Mouse (Mus musculus) telencephalon, adult 2 months (tissue): Measurements from ENCODE around the gene Map4k5.

Experiments used
- DNase-seq: peaks from one replicate; pipeline ENCODE4 v3.0.0-alpha.2; 2011; ENCODE audit warnings: low read depth, low spot score

Map4k5 gene

DNA sequence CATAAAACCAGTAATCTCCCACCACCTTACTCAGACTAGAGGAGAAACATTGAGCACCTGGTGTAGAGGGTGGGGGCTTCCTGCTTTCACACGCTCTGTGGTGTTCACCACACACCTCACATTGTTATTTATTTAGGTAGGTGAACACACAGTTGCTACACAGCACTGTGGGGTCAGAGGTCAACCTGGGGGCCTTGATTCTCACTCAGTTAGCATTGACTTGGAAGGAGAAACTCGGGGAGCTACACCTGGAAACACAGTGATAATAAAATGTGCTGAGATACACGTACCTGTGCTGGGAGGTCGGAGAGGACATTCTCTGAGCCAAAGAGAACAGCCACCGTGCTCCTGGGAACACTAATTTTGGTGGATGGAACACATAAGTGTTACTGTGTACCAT, 104.6 kb downstream of the Map4k5 start:
- DNase-seq, result no peak

DNA sequence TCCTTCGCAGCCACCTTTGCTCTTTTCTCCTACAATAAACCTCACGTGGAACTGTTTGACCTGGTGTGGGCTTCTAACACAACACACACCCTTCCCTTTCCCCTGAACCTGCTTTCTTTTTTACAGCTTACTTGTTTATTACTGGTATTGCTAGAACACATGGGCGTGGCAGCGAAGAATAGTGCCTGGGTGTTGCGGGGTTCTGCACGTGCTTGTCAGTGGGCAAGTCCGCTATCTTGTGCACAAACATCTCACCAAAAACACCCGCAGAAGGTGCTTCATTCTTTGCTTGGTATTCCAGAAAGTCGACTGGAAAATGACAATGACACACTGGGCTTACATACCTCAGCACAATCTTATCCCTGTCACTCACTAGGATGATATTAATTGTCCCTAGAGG, 107.5 kb downstream of the Map4k5 start:
- DNase-seq, result no peak

DNA sequence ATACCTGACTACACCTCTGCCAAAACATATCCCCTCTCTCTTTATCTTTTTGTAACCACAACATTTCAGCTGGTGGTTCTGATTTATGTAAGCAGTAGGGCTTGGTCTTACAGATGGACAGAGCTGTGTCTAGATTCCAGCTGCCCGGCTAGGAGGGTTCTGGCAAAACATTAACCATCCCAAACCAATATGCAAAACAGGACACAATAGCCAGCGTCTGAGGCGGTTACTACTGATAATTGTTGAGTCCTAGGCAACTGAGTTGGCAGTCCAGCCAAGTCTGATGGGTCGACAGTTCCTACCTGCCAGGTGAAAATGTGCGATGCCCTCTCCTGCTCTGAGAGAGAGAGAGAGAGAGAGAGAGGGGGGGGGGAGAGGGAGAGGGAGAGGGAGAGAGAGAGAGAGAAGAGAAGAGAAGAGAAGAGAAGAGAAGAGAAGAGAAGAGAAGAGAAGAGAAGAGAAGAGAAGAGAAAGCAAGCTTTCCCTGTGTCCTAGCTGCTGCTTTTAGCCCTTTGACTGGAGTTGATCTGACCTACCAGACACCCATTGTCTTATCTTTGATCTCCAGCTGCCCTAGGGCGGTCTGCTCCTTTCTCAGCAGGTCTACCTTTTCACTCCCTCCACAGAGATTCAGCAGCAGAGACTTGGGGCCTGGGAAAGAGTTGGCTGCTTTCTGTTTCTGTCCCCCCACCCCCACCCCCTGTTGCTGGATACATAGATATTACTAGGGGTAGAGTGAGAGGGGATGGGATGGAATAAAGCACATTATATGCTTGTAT, 109.6 kb downstream of the Map4k5 start:
- DNase-seq, result no peak

DNA sequence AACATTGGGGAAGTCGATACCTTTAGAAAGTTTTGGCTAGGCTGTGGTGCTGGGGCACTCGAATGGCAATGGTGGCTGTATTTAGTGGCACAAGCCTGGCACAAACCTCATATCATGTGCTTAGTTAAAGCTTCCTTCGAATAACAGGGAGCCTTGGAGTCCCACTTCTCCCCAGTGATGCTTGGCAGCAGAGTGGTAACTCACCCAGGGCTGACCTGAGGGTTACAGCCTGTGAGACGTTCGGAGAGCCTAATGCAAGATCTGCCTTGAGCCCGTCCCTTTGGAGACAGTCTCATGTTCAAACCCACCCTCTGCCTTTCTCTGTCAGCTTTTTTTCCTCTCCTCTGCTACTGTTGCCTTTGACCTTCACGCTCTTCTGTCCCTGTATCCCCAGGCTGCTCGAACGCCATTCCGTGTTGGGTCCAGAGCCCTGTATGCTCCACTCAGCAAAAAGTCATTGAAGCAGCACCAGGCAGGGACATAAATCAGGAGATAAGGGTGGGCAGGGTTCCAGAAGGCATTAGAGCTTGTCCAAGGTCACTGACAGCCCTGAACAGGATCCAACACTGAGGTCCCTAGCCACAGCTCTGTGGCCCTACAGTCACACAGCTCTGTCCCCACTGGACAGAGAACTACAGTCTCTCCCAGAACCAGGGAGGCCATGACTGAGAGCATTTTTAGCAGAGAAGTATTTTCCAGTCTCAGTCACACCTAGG, 110.9 kb downstream of the Map4k5 start:
- DNase-seq, result no peak

DNA sequence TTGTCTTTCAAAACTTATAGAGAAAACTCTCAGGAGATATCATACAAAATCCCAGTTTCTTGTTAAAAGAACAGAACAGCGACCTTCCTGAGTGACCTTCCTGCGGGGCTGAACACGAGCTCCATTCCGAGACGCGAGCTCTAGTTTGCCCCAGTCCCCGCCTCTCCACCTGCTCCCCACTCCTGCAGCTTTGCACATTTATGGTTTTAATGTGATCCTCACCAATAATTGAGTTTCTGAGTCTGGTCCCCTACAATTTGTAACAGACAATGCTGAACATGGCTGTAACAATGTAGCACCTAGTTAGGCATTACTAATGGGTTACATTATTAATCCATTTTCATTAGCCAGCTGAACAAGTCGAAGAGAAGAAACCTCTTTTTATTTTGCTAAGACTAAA, 111.5 kb downstream of the Map4k5 start:
- DNase-seq, result no peak

DNA sequence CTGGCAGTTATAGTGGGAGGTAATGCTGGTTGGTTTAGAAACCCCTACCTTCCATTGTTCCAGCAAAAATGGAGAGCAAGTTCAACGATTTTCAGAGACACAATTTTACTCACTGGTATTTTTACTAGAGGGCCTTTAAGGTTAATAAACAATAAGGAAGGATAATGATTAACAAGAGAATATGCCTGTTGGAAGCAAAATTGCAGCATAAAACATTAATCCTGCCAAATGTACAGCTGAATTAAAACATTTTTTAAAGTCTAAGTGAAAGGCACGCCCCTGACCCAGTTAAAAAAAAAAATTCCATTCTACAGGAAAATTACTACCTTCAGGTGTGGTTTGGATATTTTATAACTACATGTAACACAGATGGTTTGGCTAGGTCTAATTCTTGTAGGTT, 115.0 kb downstream of the Map4k5 start:
- DNase-seq, result no peak

DNA sequence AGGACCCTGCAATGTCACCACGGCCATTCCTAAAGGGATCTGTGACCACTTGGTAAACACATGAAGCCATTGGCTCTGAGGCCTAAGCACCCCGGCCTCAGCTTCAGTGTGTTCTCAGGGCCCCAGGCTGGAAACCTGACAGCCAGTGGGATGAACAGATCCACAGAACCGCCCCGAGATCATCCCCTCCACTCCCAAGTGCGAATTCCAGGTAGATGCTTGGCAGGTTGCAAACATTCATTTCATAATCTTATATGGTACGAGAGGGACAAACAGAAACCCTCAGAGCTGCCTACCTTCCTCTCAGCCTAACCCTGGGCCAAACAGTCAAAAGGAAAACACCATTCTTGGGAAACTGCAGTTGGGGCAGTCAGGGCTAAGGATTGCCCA, 115.7 kb downstream of the Map4k5 start:
- no peak for DNase-seq

DNA sequence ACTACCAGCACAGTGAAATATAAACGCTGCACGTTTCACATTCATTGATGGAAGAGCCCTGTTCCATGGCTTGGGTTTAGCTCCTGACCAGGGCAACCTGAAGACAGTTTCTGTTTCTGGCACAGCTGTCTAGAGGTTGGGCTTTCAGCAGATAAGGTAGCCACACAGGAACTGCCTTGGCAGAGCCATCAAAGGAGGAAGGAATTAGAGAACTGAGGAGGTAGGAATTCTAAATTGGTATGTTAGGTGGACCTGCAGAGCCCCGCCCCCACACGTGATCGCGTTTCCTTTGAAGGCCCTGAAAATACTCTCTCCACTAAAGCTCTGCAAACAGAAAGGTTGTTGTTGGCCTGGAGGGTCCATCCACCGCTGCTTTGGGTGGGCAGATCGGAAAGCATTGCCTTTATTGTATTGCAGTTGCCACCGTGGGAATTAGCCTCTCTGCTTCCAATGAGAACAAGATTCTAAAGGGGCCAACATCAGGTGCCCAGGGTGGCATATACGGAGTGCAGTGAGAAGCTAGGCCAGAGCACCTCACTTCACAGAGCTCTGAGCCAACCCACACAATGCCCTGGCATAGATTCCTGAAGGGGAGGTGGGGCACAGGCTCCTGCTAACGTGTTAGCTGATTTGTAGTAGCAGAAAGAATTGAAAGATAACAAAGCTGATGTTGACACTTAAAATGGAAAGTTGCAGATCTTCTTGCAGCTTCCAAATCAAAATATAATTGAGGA, 116.2 kb downstream of the Map4k5 start:
- no peak for DNase-seq

DNA sequence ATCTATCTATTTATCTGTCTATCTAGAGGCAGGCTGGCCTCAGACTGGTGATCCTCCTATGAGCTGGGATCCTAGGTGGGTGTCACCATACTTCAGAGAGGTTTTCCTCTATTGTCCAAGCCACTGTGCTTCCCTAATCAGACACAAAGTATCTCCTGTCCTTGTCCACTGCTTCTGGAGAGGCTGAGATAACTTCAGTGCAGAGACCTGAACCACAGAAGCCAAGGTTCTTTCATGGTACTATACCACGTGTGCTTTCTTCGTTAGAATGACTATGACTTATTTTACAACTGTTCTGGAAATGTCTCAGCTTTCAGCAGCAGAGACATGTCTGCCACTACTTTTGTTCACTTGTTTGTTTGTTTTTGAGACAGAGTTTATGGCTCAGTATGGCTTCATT, 124.2 kb downstream of the Map4k5 start:
- no peak for DNase-seq

DNA sequence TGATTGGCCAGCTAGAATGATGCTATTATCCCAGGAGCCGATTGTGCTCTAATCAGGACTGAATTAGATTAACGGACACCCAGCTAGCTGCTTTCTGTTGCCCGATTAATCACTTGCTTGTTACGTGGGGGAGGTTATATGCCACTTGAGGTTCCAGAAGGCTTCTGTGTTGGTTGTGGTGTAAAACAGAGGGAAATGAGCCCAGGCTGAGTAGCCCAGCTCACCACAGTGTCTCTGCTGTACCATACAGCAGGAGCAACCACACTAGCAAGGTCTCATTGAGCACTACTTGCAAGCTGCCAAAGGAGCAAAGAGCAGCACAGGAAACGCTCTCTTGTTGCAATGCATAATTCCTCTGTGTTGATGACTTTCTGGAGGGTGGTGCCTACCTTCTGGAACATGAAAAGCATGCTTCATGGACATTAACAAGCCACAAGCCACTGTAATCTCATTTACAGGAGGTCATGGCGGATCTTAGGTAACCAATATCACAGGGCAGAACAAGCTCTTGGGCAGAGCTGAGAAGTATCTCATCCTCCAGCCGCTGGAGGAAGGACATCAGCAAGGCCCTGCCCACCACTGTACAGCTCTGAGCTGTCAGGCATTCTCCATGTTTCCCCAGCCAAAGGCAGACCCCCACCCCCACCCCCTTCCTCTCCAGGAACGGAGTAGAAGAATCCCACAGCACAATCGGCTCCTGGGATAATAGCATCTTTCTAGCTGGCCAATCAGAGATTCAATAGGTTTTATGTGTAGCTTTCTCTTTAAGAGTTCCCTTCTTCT, 125.3 kb downstream of the Map4k5 start:
- no peak for DNase-seq

DNA sequence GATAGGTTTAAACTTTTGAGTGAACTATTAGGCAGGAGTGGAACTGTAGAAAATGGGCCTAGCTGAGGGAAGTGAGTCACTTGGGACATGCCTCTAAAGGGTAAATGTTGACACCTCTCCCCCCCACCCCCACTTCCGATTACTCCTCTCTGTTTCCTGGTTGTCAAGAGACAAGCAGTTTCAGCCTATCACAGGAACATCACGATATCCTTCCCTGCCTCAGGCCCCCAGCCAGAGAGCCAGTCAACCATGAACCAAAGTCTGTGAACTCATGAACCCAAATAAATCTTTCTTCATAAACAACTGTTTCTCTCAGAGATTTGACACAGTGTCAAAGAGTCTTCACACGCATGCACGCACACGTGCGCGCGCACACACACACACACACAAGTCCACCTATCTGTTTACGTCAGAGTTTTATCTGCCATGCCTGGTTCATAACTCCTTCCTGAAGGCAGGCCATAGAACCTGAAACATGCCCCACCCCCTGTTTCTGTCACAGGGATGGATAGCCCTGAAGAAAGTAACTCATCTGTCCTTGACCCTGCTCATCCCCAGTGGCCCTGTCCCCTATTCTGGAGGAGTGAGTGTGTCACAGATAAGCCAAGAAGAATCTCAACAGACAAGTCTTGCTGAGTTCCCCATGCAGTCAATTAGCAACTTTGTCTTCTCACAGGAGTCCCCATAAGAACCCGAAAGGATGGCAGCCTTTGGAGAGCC, 126.7 kb downstream of the Map4k5 start:
- no peak for DNase-seq

DNA sequence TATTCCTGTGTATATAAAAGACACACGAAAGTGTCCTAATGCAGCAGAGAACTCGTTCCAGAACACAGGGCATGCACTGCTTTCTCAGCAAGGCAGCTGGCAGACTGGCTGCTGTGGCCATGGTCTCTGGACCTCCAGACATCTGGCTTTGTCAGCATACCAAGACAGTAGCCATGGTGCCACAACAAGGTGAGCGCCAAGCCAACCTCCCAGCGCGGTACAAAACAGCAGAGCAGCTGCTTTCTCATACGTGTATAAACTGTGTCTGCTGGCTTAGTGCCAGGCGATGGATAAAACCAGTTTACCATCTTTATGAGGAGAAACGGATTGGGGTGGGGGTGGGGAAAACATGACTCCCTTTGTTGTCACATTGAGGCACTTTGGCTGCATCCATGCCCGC, 127.5 kb downstream of the Map4k5 start:
- no peak for DNase-seq

DNA sequence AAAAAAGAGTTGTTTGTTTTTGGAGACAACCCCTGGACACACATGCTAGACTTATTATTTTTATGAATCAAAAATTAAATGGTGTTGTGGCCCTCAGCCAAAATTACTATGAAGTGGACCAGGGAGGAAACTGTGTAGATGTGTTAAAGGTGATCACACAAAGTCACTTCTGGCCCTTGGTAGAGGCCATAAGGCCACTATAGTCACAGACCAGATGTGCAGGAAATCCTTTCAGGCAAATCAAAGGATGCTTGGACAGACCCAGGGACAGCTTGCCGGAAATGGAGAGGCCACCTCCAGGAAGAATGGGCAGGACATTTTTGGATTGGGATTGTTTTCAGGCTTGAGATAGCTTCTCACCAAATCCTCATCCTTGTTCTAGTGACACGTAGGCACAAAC, 131.4 kb downstream of the Map4k5 start:
- DNase-seq, result no peak

DNA sequence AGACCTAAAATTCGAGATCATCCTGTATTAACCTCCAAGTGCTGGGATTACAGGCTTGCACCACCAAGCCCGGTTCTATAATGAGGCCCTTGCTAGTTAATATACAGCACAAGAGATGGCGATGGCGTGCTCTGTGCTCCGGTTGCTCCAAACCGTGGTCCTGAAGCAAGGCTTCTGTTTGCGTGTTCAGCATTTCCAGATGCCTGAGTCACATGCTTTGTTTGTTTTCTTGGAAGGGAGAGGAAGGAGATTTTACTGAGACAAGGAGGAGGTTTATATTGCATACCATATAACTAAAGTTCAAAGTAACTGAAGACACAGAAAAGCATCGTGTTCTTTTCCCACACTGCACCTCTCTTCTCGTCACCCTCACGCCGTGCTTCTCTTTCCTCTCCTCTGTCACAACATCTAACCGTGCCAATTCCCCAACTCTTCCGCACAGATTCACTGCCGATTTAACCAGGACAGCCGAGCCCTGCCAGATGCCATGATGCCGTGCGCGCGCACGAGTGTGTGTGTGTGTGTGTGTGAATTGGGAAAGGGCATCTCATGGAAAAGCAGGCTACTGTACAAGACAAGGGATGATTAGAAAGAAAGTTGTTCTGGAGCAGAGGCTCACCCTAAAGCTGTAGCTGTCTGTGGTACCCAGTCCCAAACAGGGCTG, 132.1 kb downstream of the Map4k5 start:
- DNase-seq, result no peak

DNA sequence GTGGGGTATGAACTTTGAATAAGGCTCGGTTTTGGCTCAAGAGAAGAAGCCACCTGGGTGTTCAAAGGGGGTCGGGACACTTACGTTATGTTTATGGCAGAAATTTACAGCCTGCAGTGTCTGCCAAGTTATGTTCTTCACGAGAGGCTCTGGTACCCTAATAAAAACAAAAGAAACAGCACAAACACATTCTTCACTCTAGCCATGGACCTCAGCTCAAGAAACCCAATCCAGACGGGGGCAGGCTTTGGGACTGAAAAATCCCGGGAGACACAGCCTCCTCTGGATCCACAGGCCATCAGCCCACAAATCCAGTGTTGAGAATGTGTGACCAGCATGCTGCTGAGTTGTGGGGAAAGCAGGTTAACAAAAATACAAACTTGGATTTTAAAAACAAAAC, 133.0 kb downstream of the Map4k5 start:
- no peak for DNase-seq

DNA sequence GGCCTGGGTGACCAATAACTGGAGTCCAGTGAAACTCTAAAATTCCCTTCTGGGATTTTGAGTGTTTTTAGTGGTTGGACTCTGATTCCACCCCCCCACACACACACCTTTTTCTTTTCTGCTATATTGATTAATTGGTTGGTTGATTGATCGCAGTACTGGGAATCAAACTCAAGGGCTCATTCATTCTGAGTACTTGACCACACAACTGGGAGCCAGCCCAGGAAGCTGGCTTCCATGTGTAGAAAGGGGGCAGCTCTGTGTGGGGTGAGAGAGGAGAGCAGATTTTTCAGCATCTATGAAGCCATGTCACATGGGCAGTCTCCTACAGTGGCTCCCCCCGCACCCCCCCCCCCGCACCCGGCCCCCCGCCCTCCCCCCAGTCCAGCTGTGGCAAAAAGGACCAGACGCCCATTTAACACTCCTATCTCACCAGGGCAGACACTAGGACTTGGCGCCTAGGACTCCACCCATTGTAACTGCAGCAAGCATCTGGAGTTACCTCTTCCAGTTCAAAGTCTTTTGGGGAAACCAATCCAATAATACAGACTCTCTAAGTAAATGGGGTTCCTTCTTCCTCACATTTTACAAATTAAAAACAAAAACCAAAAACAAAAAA, 133.6 kb downstream of the Map4k5 start:
- DNase-seq, result no peak

DNA sequence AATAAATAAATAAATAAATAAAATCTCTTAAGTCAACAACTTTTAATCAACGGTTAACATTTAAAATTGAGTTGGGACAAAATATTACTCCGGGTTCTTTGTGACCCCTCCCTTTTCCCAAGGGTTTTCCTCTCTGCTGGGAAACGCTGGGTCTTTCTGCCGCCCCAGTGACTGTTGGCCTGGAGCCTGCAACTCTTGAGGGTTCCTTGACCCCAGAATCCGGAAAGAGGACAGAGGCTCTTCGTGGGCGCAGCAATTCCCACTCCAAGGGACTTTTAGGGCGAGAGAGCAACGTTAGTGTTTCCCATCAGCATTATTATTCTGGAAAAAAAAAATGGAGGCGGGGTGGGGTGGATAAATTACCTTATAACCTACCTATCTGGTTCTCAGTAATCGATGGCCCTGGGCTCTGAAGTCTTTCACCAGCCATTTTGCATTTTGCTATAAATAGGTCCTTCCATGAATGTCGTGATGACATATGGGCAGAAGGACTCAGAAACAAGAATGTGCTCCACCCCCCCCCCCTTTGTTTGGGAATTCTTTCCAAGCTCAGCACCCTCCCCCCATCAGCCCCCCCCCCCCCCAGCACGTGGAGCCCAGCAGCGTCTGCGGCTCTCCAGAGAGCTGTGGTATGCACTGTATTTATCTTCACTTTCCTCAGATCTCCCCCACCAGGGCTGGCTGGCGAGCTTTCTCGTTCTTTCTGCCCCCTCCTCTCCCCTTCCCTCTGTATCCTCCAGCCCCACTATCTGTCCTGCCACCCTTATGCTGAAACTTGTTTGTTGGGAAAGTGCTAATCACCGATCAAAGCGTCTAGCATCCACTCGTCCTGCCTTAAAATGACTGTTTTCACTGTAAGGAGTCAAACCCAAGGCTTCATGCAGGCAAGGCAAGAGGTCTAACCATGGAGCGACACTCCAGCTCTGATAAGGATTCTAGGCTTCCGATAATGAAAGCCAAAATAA, 134.5 kb downstream of the Map4k5 start:
- no peak for DNase-seq

DNA sequence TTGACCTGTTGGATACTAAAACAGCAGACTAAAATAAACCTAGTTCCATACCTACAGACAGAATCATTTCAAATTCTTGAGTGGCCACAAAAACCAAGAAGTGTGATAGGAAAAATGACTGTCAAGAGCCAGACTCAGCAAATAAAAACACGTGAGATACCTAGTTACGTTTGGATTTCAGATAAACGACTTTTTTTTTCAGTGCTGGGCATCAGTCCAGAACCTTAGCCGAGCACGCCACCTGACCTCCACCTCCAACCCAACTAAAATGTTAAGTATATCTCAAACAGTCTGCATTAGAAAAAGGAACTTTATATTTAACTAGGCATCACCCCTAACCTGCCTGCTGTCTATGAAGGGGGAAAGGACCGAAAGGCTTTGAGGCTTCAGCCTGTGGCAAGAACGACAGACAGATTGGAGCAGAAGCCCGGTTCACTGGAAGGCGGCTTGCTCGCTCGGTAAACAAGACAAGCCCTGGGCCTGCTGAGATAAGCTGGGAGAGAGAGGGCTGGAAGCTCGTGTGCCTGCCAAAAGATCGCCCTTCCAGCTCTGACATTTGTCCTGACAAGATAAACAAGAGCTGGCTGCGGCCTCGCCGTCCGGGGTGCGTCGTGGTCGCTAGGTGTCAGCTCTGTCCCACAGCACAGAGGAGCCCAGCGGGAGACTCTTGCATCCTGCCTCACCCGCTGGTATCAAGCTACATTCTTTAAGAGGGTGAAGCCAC, 135.4 kb downstream of the Map4k5 start:
- no peak for DNase-seq
